Mouse (Mus musculus): ENCODE measurements around the gene Foxm1.
"Not testable (repeated sequence)": the region's sequence is repeated elsewhere in the genome, so short reads cannot be mapped to it uniquely, and the experiment has no call there.

Gene Foxm1

GRCm38 (mm10) chr6:128376371-128377085 lies 13.8 kb downstream of the Foxm1 start:
- no peak for DNase-seq

GRCm38 (mm10) chr6:128379636-128380035 lies 16.9 kb downstream of the Foxm1 start:
- DNase-seq: no peak

GRCm38 (mm10) chr6:128380594-128381167 lies 17.9 kb downstream of the Foxm1 start:
- DNase-seq: not testable (repeated sequence)

DNA sequence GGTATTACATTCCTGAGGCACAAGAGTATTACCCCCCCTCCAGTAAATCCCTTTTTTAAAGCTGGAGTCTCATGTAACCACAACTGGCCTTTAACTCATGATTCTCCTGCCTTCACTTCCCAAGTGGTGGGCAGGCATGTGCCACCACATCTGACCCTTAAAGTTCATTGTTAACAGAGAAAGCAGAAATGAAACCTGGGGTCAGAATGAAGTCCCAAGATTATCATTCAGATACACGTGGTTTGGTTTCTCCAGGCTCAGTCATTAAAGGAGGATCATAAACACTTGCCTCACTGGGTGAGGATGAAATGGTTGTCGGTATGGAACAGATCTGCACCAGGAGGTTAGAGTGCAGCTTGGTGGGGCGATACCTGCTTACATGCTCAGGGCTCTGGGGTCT lies 18.5 kb downstream of the Foxm1 start:
- DNase-seq: no peak

DNA sequence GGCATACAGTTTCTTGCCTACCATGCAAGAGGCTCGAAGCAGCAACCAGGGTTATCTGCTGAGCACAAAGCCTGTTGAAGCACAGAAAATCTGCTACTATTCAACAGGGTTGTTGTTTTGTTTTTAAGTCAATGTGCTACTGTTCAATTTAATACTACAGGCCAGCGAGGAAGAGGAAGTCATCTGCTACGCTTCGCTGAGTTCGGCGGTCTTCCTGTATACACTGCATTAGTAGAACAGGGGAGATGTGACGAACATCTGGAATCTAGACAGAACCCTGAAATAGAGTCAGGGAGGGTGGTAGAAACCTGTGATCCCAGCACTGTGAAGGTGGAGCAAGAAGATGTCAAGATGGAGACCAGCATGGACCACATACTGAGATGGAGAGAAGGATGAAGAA lies 21.0 kb downstream of the Foxm1 start:
- no peak for DNase-seq

- no peak for DNase-seq
Measured at GRCm38 (mm10) chr6:128385026-128385425, 22.3 kb downstream of the Foxm1 start.

GRCm38 (mm10) chr6:128389185-128389584 lies 26.4 kb downstream of the Foxm1 start:
- no peak for DNase-seq

DNA sequence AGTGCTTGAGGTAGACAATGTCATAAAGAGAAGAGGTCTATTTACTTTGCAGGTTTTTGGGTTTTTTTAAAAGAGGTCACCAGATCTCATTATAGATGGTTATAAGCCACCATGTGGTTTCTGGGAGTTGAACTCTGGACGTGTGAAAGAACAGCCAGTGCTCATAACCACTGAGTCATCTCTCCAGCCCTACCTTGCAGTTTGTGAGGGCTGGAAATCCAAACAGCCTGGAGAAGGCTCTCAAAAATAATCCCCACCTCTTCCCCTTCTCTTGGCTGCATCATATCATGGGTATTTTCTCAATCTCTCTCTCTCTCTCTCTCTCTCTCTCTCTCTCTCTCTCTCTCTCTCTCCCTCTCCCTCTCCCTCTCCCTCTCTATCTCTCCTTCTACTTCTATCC lies 27.9 kb downstream of the Foxm1 start:
- DNase-seq: no peak

- peak; percentile 66 for DNase-seq
Measured at GRCm38 (mm10) chr6:128397574-128398261, 35.0 kb downstream of the Foxm1 start.

DNA sequence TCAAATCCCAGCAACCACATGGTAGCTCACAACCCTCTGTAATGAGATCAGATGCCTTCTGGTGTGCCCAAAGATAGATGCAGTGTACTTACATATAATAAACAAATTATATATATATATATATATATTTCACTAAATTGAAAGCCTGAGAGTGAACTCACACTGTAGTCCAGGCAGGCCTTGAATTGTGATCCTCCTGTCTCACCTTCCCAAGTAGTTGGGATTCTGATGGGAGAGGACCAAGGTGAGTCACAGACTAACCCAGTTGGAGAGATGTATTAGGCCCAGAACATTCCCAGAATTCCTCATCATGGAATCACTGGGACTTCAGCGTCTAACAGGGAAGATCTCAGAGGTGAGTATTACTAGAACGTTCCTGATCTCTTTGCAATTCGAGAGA lies 36.2 kb downstream of the Foxm1 start, which contains the start of gene Nrip2:
Gene Nrip2, plus strand, starts transcription at position 301 of the 400 bp plus-strand sequence.
- no peak for DNase-seq

- DNase-seq: peak; percentile 73
Measured at GRCm38 (mm10) chr6:128399421-128400185, 36.8 kb downstream of the Foxm1 start.

DNA sequence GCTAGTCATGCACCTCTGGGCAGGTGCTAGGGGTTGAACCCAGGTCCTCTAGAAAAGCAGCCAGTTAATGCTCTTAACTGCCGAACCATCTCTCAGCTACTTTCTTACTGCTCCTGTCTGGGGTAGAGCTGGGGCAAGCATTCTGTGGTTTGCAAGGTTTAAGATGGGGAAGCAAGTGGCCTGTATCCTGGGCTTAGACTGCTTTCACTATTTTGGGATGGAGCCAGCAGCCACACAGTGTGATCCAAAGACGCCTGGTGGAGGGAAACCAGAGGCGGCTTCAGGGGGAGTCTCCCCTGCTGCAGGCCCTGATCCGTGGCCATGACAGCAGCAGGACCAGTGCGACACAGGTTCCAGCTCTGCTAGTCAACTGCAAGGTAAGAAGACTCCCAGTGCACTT lies 41.9 kb downstream of the Foxm1 start:
- no peak for DNase-seq

DNA sequence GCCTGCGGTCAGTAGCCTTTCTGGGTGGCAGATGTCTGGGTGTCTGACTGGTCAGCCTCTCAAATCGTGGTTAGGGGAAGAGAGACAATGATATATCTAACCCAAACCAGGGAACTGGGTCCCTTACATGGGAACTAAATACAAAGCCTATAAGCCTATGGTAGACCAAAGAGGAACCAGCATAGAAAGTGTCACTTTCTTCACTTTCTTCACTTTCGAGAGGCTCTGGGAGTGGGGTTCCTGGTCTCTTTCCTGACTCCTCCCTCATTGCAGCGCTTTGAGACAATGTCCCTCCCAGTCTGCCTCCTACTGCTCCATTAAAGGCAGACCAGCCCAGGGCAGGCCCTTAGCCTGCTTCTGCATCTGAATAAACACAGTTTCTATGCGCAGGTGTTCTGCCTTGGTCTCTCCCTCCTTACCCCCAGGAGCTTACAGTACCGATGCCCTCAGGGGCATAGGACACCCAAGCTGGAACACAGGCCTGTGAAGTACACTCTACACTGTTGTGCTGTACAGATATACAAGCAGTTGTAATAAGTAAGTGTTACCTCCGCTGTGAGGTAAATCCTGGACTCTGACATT lies 45.9 kb downstream of the Foxm1 start:
- no peak for DNase-seq

- no peak for DNase-seq
Measured at GRCm38 (mm10) chr6:128410305-128410704, 47.5 kb downstream of the Foxm1 start.

DNA sequence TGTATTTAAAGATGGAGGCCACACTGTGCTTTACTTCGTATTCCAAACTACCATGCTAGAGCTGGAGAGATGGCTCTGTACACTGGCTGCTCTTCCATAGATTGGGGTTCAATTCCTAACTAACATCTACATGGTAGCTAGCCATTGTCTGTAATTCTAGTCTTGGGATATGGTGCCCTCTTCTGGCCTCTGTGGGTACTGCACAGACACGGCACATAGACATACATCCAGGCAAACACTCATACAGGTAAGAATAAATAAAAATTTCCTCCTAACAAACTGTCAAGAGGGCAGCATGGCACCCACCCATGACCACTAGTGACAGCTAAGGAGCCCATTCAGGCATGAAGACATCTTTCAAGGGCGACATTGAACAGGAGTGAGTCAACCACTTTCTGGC lies 48.3 kb downstream of the Foxm1 start:
- DNase-seq: peak; percentile 86

- no peak for DNase-seq
Measured at GRCm38 (mm10) chr6:128416169-128416568, 53.4 kb downstream of the Foxm1 start.

- DNase-seq: no peak
Measured at GRCm38 (mm10) chr6:128418076-128418475, 55.3 kb downstream of the Foxm1 start.

GRCm38 (mm10) chr6:128421036-128421435 lies 58.3 kb downstream of the Foxm1 start:
- no peak for DNase-seq

DNA sequence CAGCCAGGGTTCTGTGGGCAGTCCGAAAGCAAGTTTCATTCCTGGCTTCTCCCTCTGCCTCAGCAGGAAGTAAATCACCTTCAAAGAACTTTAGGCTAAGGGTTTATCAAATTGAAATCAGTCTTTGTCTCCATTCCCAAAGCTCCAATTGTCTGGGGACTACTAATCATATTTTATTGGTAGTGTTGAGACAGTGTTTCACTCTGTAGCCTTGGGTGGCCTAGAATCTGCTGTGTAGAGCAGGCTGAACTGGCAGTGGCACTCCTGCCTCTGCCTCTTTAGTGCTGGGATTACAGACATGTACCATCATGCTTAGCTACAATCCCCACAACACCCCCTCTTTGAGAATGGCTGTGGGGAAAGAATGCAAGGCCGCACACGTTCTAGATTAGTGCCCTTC lies 58.7 kb downstream of the Foxm1 start:
- no peak for DNase-seq

DNA sequence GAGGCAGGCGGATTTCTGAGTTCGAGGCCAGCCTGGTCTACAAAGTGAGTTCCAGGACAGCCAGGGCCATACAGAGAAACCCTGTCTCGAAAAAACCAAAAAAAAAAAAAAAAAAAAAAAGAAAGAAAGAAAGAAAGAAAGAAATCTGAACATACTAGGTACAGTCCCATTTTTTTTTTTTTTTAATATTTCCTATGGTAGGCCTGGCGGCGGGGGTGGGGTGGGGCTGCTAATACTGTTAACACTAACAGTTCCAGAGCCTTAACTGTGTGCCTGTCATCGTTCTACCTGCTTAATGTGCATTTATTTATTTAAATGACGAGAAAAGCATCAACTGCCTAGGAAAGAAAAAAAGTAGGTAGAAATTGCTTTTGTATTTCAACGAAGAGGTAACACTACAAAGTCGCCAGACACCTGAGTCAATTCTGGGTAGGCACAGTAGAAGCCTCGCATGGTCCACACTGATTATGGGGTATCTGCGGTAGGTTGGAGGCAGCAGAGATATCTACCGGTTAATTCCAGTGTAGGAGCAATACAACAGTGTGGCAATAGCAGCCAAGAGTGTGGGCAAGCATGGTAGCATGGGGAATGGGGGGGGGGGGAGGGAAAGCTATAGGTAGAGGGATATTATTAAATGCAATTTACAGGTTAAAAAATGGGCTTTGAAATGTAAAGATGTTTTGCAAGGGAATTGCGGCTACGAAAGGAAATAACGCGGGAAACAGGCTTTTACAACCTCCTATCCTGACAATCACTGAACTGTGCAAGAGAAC lies 60.9 kb downstream of the Foxm1 start:
- no peak for DNase-seq

DNA sequence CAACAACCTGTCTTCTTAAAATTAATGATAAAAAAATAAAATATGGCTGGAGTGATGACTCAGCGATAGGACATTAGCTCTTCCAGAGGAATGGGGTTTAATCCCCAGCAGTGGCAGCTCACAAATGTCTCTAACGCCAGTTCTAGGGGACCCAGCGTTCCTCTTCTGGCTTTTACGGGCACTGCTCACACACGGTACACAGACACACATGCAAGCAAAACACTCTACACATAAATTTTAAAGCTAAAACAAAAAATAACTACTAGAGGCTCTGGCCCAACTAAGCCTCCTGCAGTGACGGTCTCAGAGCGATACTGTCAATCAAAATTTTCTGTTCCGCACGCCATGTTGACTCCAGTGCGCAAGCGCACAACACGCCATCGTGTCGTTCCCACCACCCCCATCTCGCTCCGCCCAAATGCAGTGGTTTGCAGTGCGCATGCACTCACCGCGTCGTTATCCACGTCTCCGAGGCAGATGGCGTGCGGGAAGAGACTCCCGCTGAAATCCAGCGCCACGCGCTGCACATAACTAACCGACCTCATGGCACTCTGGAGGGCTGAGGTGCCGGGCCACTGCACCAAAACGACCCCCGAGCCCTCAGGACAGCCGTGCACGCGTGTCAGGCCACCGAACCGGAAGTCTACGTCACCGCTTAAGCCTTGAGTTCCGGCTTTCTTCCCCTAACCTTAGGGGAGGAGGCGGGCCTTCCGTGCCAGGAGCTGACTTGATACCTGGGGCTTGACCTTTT lies 61.7 kb downstream of the Foxm1 start, which contains the start of gene Itfg2:
Gene Itfg2, minus strand, starts transcription at position 663 of the 751 bp plus-strand sequence.
- DNase-seq: peak; percentile 97

Measured in kidney, postnatal 10 days (tissue).